Mouse (Mus musculus) lung, postnatal 0 days (tissue): ENCODE results near the gene Fosl2.

ENCODE experiments used
- CTCF ChIP-seq: IDR thresholded peaks from 2 replicates; pipeline ENCODE4 v1.5.1; 2016; ENCODE audit warnings: antibody characterized with exemption, mild to moderate bottlenecking
- EP300 ChIP-seq: IDR thresholded peaks from 2 replicates; pipeline ENCODE4 v1.6.1; 2016; ENCODE audit warnings: antibody characterized with exemption, mild to moderate bottlenecking, control low read depth

DNA sequence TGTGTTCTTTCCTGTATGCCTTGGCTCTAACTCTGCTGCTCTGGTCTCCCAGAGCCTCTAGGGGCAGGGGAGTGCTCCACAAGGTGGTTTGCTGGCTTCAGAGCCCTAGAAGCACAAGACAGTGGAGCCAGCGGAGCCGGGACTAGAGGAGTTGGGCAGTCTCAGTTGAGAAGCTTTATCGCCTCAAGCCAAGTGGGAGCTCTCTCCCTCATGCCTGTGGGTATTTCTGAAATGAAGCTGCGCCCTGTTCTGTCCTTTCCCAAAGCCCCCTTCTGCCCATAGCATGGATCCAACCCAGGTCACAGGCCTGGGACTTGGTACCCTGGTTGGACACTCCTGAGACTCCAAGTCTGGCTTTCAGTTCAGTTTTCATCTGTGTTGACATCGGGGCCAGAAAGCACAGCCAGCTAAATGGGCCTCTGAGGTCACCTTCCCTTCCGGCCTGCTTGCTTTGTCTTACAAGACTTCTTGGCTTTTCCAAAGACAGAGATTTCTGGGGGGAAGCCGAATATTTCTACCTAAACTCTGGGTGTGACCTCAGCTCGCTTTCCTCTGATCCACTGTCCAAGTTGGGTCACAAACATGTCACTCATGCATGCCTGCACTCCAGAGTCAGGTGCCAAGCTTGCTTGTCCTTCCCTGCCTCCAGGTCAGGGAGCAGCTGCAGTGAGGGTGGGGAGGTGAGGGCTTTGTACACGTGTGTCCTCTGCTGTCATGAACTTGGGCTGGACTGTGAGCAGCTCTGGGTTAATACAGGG lies 19.5 kb downstream of the Fosl2 start:
- TF ChIP-seq CTCF (no peak), EP300 (no peak)
